Mouse (Mus musculus): ENCODE data around the gene Gzmn. TPM values are rescaled to one million over a fixed set of nuclear protein-coding genes. Genes with fewer than 3 reads are reported as not detected.

The Gzmn gene
- polyA plus RNA-seq, 1 experiment from 2014 or later, result not detected

Other genes with a start within 250 kb of the Gzmn start
- 4.1 and 5.7 TPM in 2 replicates for gene Cma1, start 229.9 kb downstream of the Gzmn start, polyA plus RNA-seq (2015; fragmentation: Nextera tagmentation; extraction: Ambion mirVana)
- gene Cma2, start 223.6 kb downstream of the Gzmn start, polyA plus RNA-seq (2015; fragmentation: Nextera tagmentation; extraction: Ambion mirVana), result not detected in 2 replicates
- 0.27 and 0.48 TPM in 2 replicates for gene Mcpt1, start 156.6 kb downstream of the Gzmn start, polyA plus RNA-seq (2015; fragmentation: Nextera tagmentation; extraction: Ambion mirVana)
- not detected in 2 replicates for gene Mcpt9, start 144.1 kb downstream of the Gzmn start, polyA plus RNA-seq (2015; fragmentation: Nextera tagmentation; extraction: Ambion mirVana)
- 0.37 and 0.55 TPM in 2 replicates for gene Mcpt2, start 132.6 kb downstream of the Gzmn start, polyA plus RNA-seq (2015; fragmentation: Nextera tagmentation; extraction: Ambion mirVana)
- gene Mcpt4, start 112.3 kb downstream of the Gzmn start, polyA plus RNA-seq (2015; fragmentation: Nextera tagmentation; extraction: Ambion mirVana), result 0.55 and 0.69 TPM in 2 replicates
- 0.65 and 0.83 TPM in 2 replicates for gene Mcpt8, start 89.3 kb downstream of the Gzmn start, polyA plus RNA-seq (2015; fragmentation: Nextera tagmentation; extraction: Ambion mirVana)
- gene Ctsg, start 72.0 kb downstream of the Gzmn start, polyA plus RNA-seq (2015; fragmentation: Nextera tagmentation; extraction: Ambion mirVana), result 0.20 and 0.76 TPM in 2 replicates
- gene Gzme, start 54.0 kb downstream of the Gzmn start, polyA plus RNA-seq (2015; fragmentation: Nextera tagmentation; extraction: Ambion mirVana), result not detected in 2 replicates
- not detected in 2 replicates for gene Gzmd, start 42.0 kb downstream of the Gzmn start, polyA plus RNA-seq (2015; fragmentation: Nextera tagmentation; extraction: Ambion mirVana)
- not detected in 2 replicates for gene Gzmg, start 15.0 kb downstream of the Gzmn start, polyA plus RNA-seq (2015; fragmentation: Nextera tagmentation; extraction: Ambion mirVana)
- not detected in 2 replicates for gene Gzmf, start 36.8 kb upstream of the Gzmn start, polyA plus RNA-seq (2015; fragmentation: Nextera tagmentation; extraction: Ambion mirVana)
- not detected in 2 replicates for gene Gzmc, start 60.1 kb upstream of the Gzmn start, polyA plus RNA-seq (2015; fragmentation: Nextera tagmentation; extraction: Ambion mirVana)
- gene Gzmb, start 87.7 kb upstream of the Gzmn start, polyA plus RNA-seq (2015; fragmentation: Nextera tagmentation; extraction: Ambion mirVana), result 0.86 and 1.3 TPM in 2 replicates
- gene Atp12a, start 190.5 kb upstream of the Gzmn start, polyA plus RNA-seq (2015; fragmentation: Nextera tagmentation; extraction: Ambion mirVana), result 0.44 and 1.5 TPM in 2 replicates
- 0.79 and 0.98 TPM in 2 replicates for gene Rnf17, start 228.0 kb upstream of the Gzmn start, polyA plus RNA-seq (2015; fragmentation: Nextera tagmentation; extraction: Ambion mirVana)